Mouse (Mus musculus): ENCODE results near the gene Epha4. TPM values are rescaled to one million over a fixed set of nuclear protein-coding genes. Genes with fewer than 3 reads are reported as not detected.

Epha4 gene
- total and polyA plus RNA-seq, 2 experiments from 2014 or later = 26.6 to 66.6 TPM

GRCm38 (mm10) chr1:77440512-77440911, 74.4 kb downstream of the Epha4 start:
- TF ChIP-seq CTCF (IDR thresholded peaks at IDR 0.05) = no peak
- no peak overlapping the region for H3K4me2 ChIP-seq (ENCODE audit: low read depth, low read length, poor library complexity, severe bottlenecking)
- H3K27me3 ChIP-seq (ENCODE audit: insufficient read depth, low read length) = no peaks in the 10 kb centered on the region
- WGBS = 26% methylated on average over 10 of the region's 10 CpGs
- H3K4me1 ChIP-seq (ENCODE audit: insufficient read depth, low read length) = peaks cover 11% of the 10 kb centered on the region; the same call in 1 of the 2 replicates
- DNase-seq (ENCODE audit: low spot score) (no peak), ATAC-seq (ENCODE audit: low FRiP score) (no peak)
- H3K4me3 ChIP-seq (ENCODE audit: low read depth, low read length) = no peak overlapping the region
- H3K9ac ChIP-seq (replicated peaks; ENCODE audit: low read length, poor library complexity, severe bottlenecking) = no peak overlapping the region
- no peak overlapping the region for H3K27ac ChIP-seq (ENCODE audit: low read depth, low read length)
- H3K36me3 ChIP-seq (ENCODE audit: insufficient read depth, low read length) = no peaks in the 10 kb centered on the region
- H3K9me3 ChIP-seq (ENCODE audit: low read length) = no peaks in the 10 kb centered on the region

- no peak for ATAC-seq (ENCODE audit: low FRiP score)
- no peak for TF ChIP-seq CTCF (IDR thresholded peaks at IDR 0.05)
- DNase-seq (ENCODE audit: low spot score) = no peak
- Histone ChIP-seq H3K4me3 (ENCODE audit: low read depth, low read length) (no peak overlapping the region), H3K9ac (replicated peaks; ENCODE audit: low read length, poor library complexity, severe bottlenecking) (no peak overlapping the region), H3K4me2 (ENCODE audit: low read depth, low read length, poor library complexity, severe bottlenecking) (no peak overlapping the region), H3K4me1 (ENCODE audit: insufficient read depth, low read length) (peaks cover 6% of the 10 kb centered on the region; the same call in 1 of the 2 replicates), H3K36me3 (ENCODE audit: insufficient read depth, low read length) (no peaks in the 10 kb centered on the region), H3K9me3 (ENCODE audit: low read length) (no peaks in the 10 kb centered on the region), H3K27me3 (ENCODE audit: insufficient read depth, low read length) (no peaks in the 10 kb centered on the region), H3K27ac (ENCODE audit: low read depth, low read length) (no peak overlapping the region)
- 91% methylated on average over 3 of the region's 3 CpGs for WGBS
Observed at GRCm38 (mm10) chr1:77439383-77440074, 75.4 kb downstream of the Epha4 start.

- no peak overlapping the region for H3K4me2 ChIP-seq (ENCODE audit: low read depth, low read length, poor library complexity, severe bottlenecking)
- DNase-seq (ENCODE audit: low spot score) (no peak), ATAC-seq (ENCODE audit: low FRiP score) (no peak)
- H3K9ac ChIP-seq (replicated peaks; ENCODE audit: low read length, poor library complexity, severe bottlenecking) = no peak overlapping the region
- TF ChIP-seq CTCF (IDR thresholded peaks at IDR 0.05) = no peak
- H3K4me1 ChIP-seq (ENCODE audit: insufficient read depth, low read length) = peaks cover 6% of the 10 kb centered on the region; the same call in 1 of the 2 replicates
- no peaks in the 10 kb centered on the region for H3K27me3 ChIP-seq (ENCODE audit: insufficient read depth, low read length)
- 82% methylated on average over 4 of the region's 4 CpGs for WGBS
- H3K36me3 ChIP-seq (ENCODE audit: insufficient read depth, low read length) = no peaks in the 10 kb centered on the region
- no peak overlapping the region for H3K4me3 ChIP-seq (ENCODE audit: low read depth, low read length)
- H3K9me3 ChIP-seq (ENCODE audit: low read length) = no peaks in the 10 kb centered on the region
- no peak overlapping the region for H3K27ac ChIP-seq (ENCODE audit: low read depth, low read length)
Observed at GRCm38 (mm10) chr1:77438639-77439038, 76.2 kb downstream of the Epha4 start.

- TF ChIP-seq CTCF (IDR thresholded peaks at IDR 0.05) = no peak
- no peak for ATAC-seq (ENCODE audit: low FRiP score)
- Histone ChIP-seq H3K27me3 (ENCODE audit: insufficient read depth, low read length) (no peaks in the 10 kb centered on the region), H3K9ac (replicated peaks; ENCODE audit: low read length, poor library complexity, severe bottlenecking) (no peak overlapping the region), H3K4me1 (ENCODE audit: insufficient read depth, low read length) (peaks cover 6% of the 10 kb centered on the region; the same call in 1 of the 2 replicates), H3K4me2 (ENCODE audit: low read depth, low read length, poor library complexity, severe bottlenecking) (no peak overlapping the region), H3K4me3 (ENCODE audit: low read depth, low read length) (no peak overlapping the region), H3K27ac (ENCODE audit: low read depth, low read length) (no peak overlapping the region), H3K36me3 (ENCODE audit: insufficient read depth, low read length) (no peaks in the 10 kb centered on the region), H3K9me3 (ENCODE audit: low read length) (no peaks in the 10 kb centered on the region)
- 53% methylated on average over 10 of the region's 10 CpGs for WGBS
- no peak for DNase-seq (ENCODE audit: low spot score)
Observed at GRCm38 (mm10) chr1:77437881-77438610, 76.8 kb downstream of the Epha4 start.

DNA sequence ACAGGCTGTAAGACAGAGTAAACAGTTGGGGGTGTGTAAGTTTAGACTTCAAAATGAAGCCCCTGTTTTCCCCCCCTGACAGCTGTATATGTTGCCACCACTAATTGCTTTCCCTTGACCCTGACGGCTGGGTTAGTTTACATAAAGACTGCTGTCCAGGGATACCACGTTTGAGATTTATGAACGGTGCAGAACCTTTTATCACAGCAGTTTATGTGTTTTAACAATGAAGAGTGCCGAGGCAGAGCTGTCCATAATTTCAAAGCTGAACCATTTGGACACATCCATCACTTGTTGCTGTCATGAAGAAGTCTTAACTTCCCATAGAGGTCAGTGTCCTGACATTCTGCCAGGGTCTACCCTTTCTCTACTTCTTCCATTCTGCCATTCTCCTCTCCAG, 79.8 kb downstream of the Epha4 start:
- 19% methylated on average over 4 of the region's 4 CpGs for WGBS
- Histone ChIP-seq H3K27ac (ENCODE audit: low read depth, low read length) (no peak overlapping the region), H3K36me3 (ENCODE audit: insufficient read depth, low read length) (no peaks in the 10 kb centered on the region), H3K9ac (replicated peaks; ENCODE audit: low read length, poor library complexity, severe bottlenecking) (no peak overlapping the region), H3K4me2 (ENCODE audit: low read depth, low read length, poor library complexity, severe bottlenecking) (no peak overlapping the region), H3K9me3 (ENCODE audit: low read length) (no peaks in the 10 kb centered on the region), H3K4me1 (ENCODE audit: insufficient read depth, low read length) (no peaks in the 10 kb centered on the region; the same call in 1 of the 2 replicates), H3K27me3 (ENCODE audit: insufficient read depth, low read length) (no peaks in the 10 kb centered on the region), H3K4me3 (ENCODE audit: low read depth, low read length) (no peak overlapping the region)
- ATAC-seq (ENCODE audit: low FRiP score) (no peak), DNase-seq (ENCODE audit: low spot score) (no peak)
- no peak for TF ChIP-seq CTCF (IDR thresholded peaks at IDR 0.05)

DNA sequence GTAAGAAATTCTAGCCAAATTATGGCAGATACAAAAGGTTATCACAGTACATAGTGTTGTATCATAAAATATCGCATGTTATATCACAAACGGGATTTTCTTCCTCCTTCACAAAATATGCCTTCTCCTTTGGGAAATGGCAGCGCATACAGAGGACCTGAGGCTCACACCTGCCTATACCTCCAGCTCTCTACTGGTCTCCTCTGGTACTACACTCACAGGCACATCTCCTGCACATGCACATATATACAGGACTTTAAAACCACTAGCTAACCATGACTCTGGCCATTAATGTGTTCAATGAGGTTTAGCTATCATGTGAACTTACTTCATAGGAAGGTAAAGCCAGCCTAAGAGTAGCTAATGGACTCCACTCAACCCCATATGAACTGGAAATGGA, 81.7 kb downstream of the Epha4 start:
- Histone ChIP-seq H3K4me3 (ENCODE audit: low read depth, low read length) (no peak overlapping the region), H3K36me3 (ENCODE audit: insufficient read depth, low read length) (no peaks in the 10 kb centered on the region), H3K9ac (replicated peaks; ENCODE audit: low read length, poor library complexity, severe bottlenecking) (no peak overlapping the region), H3K27ac (ENCODE audit: low read depth, low read length) (no peak overlapping the region), H3K4me2 (ENCODE audit: low read depth, low read length, poor library complexity, severe bottlenecking) (no peak overlapping the region), H3K27me3 (ENCODE audit: insufficient read depth, low read length) (no peaks in the 10 kb centered on the region), H3K9me3 (ENCODE audit: low read length) (no peaks in the 10 kb centered on the region), H3K4me1 (ENCODE audit: insufficient read depth, low read length) (no peaks in the 10 kb centered on the region; the same call in 1 of the 2 replicates)
- ATAC-seq (ENCODE audit: low FRiP score) (no peak), DNase-seq (ENCODE audit: low spot score) (no peak)
- 94% methylated on average over 3 of the region's 3 CpGs for WGBS
- TF ChIP-seq CTCF (IDR thresholded peaks at IDR 0.05) = no peak

Data from midbrain, postnatal 0 days (tissue).